In the genomic region with DNA sequence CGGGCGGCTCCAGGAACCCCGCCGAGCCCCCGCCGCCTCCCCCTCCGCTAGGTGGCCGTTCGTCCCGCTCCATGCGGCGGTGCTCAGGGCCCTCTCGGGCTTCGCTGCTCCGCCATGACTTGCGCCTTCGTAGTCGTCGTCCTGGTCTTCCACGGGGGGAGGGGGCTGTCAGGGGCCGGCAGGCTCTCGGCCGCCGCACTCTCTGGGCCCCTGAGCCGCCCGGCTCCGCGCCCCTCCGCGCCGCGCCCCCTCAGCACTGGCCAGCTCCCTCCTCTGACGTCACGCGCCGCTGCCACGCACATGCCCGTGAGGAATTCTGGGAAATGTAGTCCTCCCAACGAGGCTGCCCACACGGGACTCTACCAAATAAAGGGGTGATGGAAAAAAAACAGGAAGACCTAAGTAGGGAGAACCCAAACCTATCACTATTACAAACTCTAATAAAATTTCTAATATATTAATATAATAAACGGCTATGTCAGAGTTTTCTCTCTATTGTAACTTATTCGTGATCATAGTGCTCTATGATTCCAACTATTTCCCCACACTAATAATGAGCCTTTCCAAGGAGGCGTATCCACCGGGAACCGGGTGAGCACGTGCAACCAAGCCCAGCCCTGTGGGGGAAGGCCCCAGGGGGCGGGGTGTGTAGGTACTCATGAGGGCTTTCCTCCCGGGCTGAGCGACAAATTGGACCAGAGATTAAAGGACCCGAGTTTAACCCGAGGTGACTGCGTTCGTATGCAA, we compare ENCODE assay signal across 8 mouse cellular contexts. TPM values are rescaled to one million over a fixed set of nuclear protein-coding genes. Genes with fewer than 3 reads are reported as not detected.
A peak's percentile ranks its signal among the peaks of the same experiment; 100 is the strongest.
DNase-seq lines count a peak whose midpoint lies in the region; ATAC-seq lines count a peak whose summit lies in the region.

No protein-coding gene starts in this region.

- H3K36me3 ChIP-seq in hindbrain, embryonic 13.5 days = no peaks in the 10 kb centered on the region

- H3K4me1 ChIP-seq in hindbrain, embryonic 13.5 days (replicated peaks) = peaks cover 19% of the 10 kb centered on the region

- H3K9me3 ChIP-seq in hindbrain, embryonic 13.5 days = no peaks in the 10 kb centered on the region

- DNase-seq in NIH3T3 (ENCODE audit: low read depth) = peak; percentile 96
- peak; percentile 98 for DNase-seq in cerebellum, postnatal 10 days
- DNase-seq in frontal cortex, postnatal 10 days (ENCODE audit: low spot score in 2 of 2) = peak; percentile 89 to 94
- DNase-seq in layer of hippocampus, postnatal 25 days (ENCODE audit: extremely low spot score in 1 of 2, low spot score in 1 of 2) = peak; percentile 80 to 86
- peak; percentile 96 for DNase-seq in lung, postnatal 25 days (ENCODE audit: low spot score)
- DNase-seq in retina, embryonic 14.5 days (ENCODE audit: low spot score) = peak; percentile 97
- peak; percentile 95 for DNase-seq in thymus, postnatal 4 days

- peaks cover 6% of the 10 kb centered on the region; the same call in 1 of the 2 replicates for H3K27me3 ChIP-seq in hindbrain, embryonic 13.5 days

- WGBS in hindbrain, embryonic 13.5 days = 1% methylated on average over 47 of the region's 53 CpGs

- peak overlapping the region; percentile 86 for H3K9ac ChIP-seq in hindbrain, embryonic 13.5 days

- ATAC-seq in hindbrain, embryonic 13.5 days (ENCODE audit: low FRiP score) = peak; percentile 93

- peak overlapping the region; percentile 86 for H3K4me2 ChIP-seq in hindbrain, embryonic 13.5 days

- peak overlapping the region; percentile 80 for H3K4me3 ChIP-seq in hindbrain, embryonic 13.5 days

- peak overlapping the region; percentile 69 for H3K27ac ChIP-seq in hindbrain, embryonic 13.5 days

RNA-seq across cellular contexts. Expression of gene Nr6a1, which starts 1.2 kb away (rescaled TPM):
- polyA plus RNA-seq in hindbrain, embryonic 13.5 days (2015; fragmentation: Nextera tagmentation; extraction: Ambion mirVana) = 2.4 and 3.1 TPM in 2 replicates
- 1 to 10 TPM; 4.3 to 5.5 TPM for total RNA-seq in layer of hippocampus, postnatal 25 days (2021)

RNA-seq across cellular contexts. Expression of gene Olfml2a, which starts 5.5 kb away (rescaled TPM):
- polyA plus RNA-seq in hindbrain, embryonic 13.5 days (2015; fragmentation: Nextera tagmentation; extraction: Ambion mirVana) = 5.0 and 5.4 TPM in 2 replicates
- 1 to 10 TPM; 1.4 to 1.5 TPM for total RNA-seq in layer of hippocampus, postnatal 25 days (2021)

Comparison
In these comparisons a context has a peak if more than half of its experiments do, and no peak if none do; other contexts are left out.
1. Peak in every context shown above with its lines: DNase-seq, ATAC-seq, H3K4me3 ChIP-seq and H3K27ac ChIP-seq.